Mouse (Mus musculus) natural killer cell, adult 2 months (primary cell): ENCODE data around the gene Sgpp1.

Experiments
- DNase-seq, 2 experiments: peaks; one replicate each; pipeline ENCODE4 v3.0.0; 2022; ENCODE audit warnings: low spot score in 2 of 2

The Sgpp1 gene

DNA sequence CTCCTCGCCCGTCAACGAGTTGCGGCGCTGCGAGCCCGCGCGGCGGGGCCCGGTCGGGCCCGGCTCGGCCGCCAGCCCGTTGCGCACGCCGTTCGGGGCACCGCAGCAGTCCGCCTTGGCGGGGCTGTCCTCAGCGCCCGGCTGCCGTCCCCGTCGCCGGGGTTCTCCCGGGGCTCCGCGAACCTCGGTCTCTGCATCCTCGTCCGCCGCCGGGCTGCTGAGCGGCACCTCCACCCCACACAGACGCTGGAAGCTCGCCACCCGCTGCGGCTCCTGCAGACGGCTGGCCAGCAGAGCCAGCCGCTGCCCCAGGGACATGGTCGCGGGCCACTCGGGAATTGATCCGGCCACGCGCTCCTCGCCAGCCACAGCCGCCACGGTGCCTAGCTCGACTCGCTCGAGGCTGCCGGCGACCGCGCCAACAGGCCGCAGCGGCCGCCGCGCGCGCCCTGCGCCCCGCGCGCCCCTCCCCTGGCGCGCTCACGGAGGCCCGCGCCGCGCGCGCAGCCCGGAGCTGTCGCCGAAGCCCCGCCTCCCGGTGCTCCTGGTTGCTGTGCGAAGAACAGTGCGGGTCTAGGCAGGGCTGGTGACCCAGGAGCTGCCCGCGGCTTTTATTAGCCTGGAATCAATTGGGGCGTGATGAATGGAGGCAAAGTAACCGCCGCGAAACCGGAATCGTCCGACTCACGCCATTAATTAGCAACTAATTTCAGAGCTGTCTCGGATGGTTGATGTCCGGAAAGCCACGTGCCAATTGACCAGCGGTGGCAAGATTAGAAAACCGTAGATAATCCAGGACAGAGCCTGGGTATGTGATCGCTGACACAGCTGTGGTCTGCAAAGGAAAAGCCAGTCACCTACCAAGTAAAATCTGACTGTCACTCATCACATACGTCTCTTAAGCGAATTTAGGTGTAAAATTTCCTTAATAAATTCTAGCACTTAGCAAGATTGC lies at the start of gene Sgpp1:
Gene Sgpp1 (minus strand): TSS at position 484 of the 955 bp plus-strand sequence.
- DNase-seq, result peak; percentile 54 to 69

DNA sequence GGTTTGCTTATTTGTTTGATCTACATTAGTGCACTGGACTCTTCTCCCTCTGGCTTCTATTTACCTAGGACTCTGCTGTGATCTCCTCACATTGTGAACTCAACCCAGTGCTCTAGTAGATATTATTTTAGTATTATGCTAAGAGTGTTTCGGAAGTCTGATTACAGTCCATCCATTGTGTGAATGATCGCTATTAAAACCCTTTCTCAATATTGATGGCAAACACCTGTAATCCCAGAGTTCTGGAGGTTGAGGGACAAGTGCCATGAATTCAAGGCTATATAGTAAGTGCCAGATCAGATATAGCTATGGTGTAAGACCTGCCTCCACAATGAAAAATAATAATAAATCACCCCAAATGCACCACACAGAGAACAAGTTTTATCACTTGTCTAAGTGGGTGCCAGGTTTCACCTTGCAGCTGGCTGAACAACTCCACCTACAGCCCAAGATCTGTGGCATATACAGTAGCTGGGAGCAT lies 48.8 kb upstream of the Sgpp1 start:
- no peak for DNase-seq

- no peak for DNase-seq
Observed at GRCm38 (mm10) chr12:75781995-75782394, 46.5 kb upstream of the Sgpp1 start.

GRCm38 (mm10) chr12:75781445-75781844 lies 45.9 kb upstream of the Sgpp1 start:
- no peak for DNase-seq

- peak; percentile 42 to 66 for DNase-seq
Observed at GRCm38 (mm10) chr12:75772424-75773034, 37.0 kb upstream of the Sgpp1 start.

DNA sequence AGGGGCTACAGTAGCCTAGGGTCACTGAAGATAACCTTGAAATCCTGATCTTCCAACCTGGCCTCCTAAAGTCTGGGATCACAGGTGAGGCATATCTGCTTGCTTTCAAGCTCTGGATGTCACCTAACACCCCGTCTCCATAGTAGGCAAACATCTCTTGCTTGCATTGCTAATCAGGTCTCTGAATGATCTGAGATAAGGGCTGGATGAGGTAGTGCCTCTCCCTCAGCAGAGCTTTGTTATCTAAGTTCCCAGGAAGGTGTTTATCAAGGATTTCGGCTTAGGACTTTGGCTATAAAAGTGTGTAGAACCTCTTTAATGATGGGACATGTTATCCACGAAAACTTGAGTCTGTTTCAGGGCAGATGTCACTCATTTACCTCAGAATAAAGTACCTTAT lies 35.9 kb upstream of the Sgpp1 start:
- DNase-seq, result no peak

GRCm38 (mm10) chr12:75766885-75767317 lies 31.4 kb upstream of the Sgpp1 start:
- peak in 1 of 2 experiments; percentile 17 for DNase-seq

DNA sequence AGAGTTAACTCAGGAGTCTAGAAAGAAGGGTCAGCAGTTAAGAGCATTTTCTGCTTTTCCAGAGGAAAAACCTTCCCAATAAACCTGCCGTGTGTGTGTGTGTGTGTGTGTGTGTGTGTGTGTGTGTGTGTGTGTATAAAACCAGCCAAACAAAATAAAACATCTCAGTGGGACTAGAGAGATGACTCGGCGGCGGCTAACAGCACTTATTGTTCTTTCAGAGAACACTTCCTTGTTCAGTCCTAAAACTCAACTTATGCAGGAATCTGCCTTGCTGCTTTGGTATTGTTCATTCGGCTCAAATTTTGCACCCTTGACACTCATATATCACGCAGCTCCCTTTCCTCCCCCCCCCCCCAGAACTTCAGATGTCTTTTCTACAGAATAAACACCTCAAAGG lies 30.9 kb upstream of the Sgpp1 start:
- DNase-seq, result no peak

GRCm38 (mm10) chr12:75765751-75766150 lies 30.2 kb upstream of the Sgpp1 start:
- no peak for DNase-seq

DNA sequence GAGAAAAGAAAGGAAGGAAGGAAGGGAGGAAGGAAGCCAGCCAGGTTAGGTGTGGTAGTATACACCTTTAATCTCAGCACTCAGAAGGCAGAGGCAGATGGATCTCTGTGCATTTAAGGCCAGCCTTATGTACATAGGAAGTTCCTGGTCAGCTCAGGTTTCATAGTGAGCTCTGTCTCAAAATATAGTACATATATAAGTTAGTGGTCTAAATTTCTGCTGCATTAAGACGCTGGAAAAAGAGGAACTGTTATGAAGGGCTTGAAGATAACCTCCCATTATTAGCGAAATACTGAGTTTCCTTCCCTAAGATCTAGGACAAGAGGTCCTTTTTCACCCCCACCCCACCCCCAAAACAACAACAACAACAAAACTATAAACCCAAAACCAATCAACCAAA lies 20.9 kb upstream of the Sgpp1 start:
- no peak for DNase-seq

- DNase-seq, result no peak
Observed at GRCm38 (mm10) chr12:75753730-75754129, 18.2 kb upstream of the Sgpp1 start.

DNA sequence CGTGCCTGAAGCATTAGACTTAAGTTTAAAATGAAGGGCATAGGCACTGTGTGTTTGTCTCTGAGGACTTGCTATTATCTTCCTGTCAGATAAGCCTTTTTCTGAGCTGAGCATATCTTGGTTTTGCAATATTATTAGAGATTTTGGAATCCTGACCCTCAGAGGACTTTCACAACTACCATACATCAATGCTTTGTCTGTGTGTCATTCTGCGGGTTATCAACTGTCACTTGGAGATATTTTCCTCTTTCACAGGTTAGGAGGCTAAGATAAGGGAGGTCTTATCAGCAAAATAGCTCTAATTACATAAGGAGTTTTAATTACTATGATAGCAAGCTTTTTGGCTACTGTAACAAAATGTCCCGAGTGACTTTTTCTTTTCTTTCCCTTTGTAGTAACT lies 16.5 kb upstream of the Sgpp1 start:
- no peak for DNase-seq

- no peak for DNase-seq
Observed at GRCm38 (mm10) chr12:75748574-75748973, 13.0 kb upstream of the Sgpp1 start.

DNA sequence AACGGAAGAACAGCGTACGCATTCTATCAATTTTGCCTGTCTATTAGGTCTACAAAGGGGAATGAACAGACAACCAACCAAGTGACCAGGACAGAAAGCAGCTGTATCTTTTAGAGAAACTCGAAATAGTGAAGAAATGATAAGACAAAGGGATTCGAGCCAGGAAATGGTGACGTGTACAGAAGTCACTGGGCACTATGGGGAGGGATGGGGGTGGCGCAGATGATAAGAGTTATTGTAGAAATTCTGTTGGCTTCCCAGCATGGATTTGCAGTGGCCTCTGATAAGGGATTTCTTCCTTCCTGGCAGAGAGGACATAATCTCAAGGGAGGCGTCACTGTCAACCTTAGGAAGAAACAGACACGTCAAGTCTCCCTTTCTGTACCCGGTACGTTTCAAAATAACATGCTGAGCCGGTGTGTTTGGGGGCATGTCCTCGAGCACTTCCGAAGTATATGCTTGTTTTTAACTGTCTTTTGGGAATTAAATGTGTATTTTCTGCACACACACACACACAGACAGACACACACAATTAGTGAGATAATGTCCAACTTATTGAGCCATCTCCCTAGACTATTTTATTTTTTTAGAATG lies 10.3 kb upstream of the Sgpp1 start:
- no peak for DNase-seq

GRCm38 (mm10) chr12:75742101-75742500 lies 6.6 kb upstream of the Sgpp1 start:
- DNase-seq, result no peak

DNA sequence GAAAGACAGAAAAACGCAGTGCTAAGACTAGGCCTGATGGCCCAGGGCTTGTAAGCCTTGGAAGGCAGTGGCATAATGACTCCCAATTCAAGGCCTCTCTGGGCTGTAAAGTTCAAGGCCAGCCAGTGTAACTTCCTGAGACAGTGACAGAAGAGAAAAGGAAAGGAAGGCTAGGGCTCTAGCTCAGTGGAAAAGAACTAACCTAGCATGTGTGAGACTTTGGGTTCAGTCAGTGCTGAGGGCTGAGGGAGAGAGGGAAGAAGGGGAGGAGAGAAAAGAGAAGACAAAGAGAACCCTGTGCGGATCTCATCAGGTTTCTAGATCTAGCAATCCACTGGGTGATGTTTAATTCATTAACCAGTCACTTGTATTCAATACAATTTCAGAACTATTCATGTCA lies 5.7 kb upstream of the Sgpp1 start:
- no peak for DNase-seq

DNA sequence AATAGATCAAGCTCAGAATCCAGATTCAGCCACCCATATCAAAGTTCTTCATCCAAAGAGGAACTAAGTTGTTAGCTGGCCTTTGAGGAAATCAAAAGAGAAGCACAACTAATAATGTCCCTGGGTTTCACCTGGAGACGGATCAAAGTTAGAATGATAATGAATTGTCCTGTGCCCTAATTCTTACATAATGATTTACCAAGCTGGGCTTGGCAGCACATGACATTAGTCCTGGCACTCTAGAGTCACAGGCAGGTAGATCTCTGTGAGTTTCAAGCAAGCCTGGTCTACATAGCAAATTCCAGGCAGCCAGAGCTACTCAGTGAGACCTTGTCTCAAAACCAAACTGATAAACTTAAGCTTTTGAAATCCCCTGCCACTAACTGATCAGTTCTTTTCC lies 4.9 kb upstream of the Sgpp1 start:
- DNase-seq, result no peak

DNA sequence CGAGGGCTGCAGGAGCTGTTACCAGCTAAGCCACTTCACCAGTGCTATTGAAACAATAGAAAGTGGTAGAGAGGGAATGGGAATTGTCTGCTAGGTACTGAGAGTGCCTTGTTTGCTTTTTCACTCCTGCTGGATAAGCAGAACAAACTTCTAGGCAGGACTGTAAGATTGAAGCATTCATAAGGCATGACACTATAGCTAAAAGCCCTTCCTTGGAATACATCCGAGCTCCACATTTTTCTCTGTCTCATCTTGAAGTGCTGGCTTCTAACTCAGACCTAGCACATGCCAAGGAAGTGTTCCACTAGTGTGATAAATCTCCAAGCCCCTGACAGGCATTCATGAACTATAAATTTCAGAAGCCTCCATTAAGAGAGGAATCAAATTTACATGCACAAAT lies 4.1 kb upstream of the Sgpp1 start:
- DNase-seq, result no peak

GRCm38 (mm10) chr12:75736296-75736695 lies 767 bp upstream of the Sgpp1 start:
- DNase-seq, result no peak

DNA sequence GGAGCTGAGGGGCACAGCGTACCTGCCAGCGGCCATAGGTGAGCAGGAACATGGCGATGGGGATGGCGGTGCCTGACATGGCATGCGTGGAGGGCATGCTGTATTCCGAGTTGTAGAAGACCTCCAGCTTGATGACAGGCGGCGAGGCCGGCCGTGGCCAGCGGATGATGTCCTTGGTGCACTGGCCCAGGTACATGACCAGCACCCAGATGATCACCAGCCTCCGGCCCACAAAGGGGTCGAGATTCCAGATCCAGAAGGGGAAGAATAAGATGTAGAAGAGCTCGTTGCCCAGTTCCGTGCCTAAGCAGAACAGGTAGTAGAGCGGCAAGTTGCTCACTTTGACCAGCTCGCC lies 661 bp downstream of the Sgpp1 start:
- peak; percentile 20 to 32 for DNase-seq

DNA sequence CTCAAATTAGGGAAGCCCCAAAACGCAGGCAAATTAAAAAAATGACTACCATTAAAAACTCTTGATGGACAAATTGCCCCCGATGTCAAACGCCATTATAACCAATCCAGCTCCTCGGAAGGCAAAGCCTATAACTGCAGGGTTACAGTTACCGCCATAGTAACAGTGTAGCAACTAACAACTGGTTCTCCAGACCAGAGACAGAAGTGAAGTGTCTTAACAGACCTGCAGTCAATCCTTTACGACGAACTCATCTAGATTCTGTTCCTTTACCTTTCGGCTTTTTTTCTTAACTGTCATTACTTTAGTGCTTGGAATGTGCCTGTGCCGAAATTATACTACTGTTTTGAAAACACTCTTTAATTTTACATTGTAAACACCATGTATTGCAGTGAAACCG lies 1.4 kb downstream of the Sgpp1 start:
- DNase-seq, result peak in 1 of 2 experiments; percentile 5

DNA sequence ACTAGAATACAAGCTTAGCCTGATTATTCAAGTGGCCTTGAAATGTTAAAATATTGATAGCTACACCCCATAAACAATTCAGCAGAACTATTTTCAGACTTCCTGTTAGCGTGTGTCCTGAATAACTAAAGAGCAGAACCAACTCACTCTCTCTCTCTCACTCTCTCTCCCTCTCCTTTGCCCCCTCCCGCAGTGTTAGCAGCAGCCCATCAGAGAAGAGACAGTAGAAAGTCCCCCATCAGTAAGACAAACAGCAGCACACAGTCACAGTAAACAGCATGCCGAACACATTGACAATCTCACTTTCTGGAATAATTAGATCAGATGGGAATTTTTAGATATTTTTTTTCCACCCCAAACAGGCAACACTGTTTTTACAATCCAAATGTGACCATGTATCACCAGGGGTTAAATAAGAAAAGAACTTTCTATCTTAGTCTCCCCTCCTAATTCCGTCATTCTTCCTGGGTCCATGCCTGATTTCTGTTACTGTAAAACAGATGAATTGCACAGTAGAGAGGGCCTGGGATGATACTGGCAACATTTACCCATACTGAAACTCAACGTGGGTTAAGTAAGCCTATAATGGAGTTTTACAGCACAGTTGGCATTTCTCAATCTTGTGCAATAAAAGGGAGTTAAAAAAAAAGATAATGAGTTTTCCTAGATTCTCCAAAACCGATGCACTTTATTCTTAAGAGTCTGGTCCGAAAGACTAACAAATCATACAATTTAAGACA lies 2.0 kb downstream of the Sgpp1 start:
- DNase-seq, result peak; percentile 12 to 16
